Mouse (Mus musculus): ENCODE data around the gene Sytl3. TPM values are rescaled to one million over a fixed set of nuclear protein-coding genes. Genes with fewer than 3 reads are reported as not detected.

Sytl3 gene
- polyA plus RNA-seq, 1 experiment from 2014 or later, result not detected

DNA sequence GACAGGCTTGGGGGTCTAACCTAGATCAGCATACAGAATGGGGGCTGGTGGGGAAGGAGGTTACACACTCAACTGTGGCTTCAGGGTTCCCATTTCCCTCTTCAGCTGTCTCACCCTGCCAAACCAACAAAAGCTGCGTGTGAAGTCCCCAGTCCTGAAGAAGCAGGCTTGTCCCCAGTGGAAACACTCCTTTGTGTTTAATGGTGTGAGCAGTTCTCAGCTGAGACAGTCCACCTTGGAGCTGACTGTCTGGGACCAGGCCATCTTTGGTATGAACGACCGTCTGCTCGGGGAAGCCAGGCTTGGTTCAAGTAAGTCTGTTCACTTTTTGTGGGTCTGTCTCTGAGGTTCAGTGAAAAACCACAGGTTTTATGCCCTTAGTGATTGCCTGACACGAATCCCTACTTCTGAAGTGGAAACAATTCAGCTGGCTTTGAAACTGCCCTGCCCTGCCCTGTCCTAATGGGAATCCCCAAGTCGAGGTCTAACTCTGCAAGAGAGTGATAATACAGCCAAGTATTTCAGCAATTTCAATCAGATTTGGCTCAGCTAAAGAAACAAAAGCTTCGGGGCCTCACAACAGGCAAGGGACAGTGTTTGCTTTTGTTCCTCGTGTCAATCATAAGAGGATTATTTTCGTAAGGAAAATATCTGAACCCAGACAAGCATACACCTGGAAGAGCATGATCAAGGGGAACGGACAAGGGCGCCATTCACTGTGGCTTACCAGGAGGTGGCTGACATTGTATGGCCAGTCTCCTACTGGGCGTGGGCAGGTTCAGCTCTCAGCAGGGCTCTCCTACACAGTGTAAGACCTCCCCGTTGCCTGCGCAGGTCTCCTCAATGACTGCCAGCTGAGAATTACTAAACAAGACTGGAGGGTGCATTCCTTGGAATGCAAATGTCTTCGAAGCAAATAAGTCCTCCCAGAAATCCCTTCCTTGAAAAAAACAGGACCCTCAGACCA, 77.7 kb downstream of the Sytl3 start:
- Histone ChIP-seq H3K4me3 (ENCODE audit: low read depth, low read length) (no peak overlapping the region), H3K36me3 (ENCODE audit: control insufficient read depth, insufficient read depth, low read length) (peaks cover 3% of the 10 kb centered on the region; the same call in 1 of the 2 replicates), H3K9ac (ENCODE audit: low read length) (no peak overlapping the region), H3K4me1 (ENCODE audit: control insufficient read depth, insufficient read depth, low read length) (0 out of 2 replicates have a peak, but pooled peaks cover 5% of the 10 kb centered on the region), H3K4me2 (ENCODE audit: low read depth) (no peak overlapping the region), H3K27me3 (ENCODE audit: control insufficient read depth, insufficient read depth, low read length) (no peaks in the 10 kb centered on the region), H3K9me3 (ENCODE audit: control insufficient read depth, low read length) (no peaks in the 10 kb centered on the region), H3K27ac (ENCODE audit: low read depth, low read length) (no peak overlapping the region)
- 45% methylated on average over 15 of the region's 15 CpGs for WGBS
- no peak for ATAC-seq (ENCODE audit: insufficient read depth, low FRiP score, low TSS enrichment)
- peak; percentile 26 for DNase-seq (ENCODE audit: low spot score)

DNA sequence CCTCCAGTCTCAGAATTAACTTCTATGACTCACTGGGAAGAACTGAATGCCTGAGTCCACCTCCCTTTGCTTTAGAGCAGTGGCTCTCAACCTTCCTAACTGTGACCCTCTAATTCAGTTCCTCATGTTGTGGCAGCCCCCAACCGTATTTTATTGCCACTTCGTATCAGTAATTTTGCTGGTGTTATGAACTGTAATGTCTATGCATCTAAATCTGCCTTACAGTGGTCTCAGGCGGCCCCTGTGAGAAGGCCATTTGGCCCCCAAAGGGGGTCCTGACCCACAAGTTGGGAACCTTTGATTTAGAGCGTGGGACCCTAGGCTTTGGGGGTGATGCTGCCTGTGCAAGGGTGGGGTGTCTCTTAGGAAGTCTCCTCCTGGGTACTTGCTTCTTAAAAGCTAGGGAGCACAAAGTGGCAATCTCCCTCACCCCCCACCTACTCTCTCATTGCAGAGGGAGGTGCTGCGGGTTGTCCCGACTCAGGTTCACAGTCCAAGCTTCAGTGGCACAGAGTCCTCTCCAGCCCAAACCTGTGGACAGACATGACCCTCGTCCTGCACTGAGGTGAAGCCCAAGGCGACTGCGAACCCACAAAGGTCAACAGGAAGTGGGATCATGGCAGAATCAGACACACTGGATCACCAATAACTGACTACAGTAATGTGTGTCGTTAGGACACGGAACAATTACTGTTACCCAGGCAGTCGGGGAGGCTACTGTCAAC, 78.5 kb downstream of the Sytl3 start:
- DNase-seq (ENCODE audit: low spot score) (peak; percentile 6), ATAC-seq (ENCODE audit: insufficient read depth, low FRiP score, low TSS enrichment) (no peak)
- Histone ChIP-seq H3K9ac (ENCODE audit: low read length) (no peak overlapping the region), H3K4me2 (ENCODE audit: low read depth) (no peak overlapping the region), H3K9me3 (ENCODE audit: control insufficient read depth, low read length) (no peaks in the 10 kb centered on the region), H3K4me3 (ENCODE audit: low read depth, low read length) (no peak overlapping the region), H3K4me1 (ENCODE audit: control insufficient read depth, insufficient read depth, low read length) (0 out of 2 replicates have a peak, but pooled peaks cover 5% of the 10 kb centered on the region), H3K27me3 (ENCODE audit: control insufficient read depth, insufficient read depth, low read length) (no peaks in the 10 kb centered on the region), H3K27ac (ENCODE audit: low read depth, low read length) (no peak overlapping the region), H3K36me3 (ENCODE audit: control insufficient read depth, insufficient read depth, low read length) (peaks cover 3% of the 10 kb centered on the region; the same call in 1 of the 2 replicates)
- 76% methylated on average over 12 of the region's 12 CpGs for WGBS

DNA sequence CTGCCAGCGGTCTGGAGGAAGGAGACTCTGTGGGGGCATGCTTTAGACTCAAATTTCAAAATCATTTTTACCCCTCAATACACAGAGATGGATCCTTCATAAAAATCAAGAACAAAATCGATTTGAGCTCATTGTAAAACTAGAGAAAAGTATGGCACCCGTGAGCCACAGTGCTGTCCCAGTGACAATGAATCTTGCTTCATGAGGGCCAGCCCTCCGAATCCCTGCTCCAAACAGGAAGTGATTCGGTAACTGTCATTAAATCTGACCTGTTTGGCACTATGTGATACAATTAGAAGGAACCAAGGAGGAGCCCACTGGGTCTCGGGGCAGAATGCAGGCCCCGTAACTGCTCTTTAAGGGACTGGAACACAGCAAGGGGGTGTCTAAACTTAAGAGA, 79.9 kb downstream of the Sytl3 start:
- Histone ChIP-seq H3K27me3 (ENCODE audit: control insufficient read depth, insufficient read depth, low read length) (no peaks in the 10 kb centered on the region), H3K9me3 (ENCODE audit: control insufficient read depth, low read length) (no peaks in the 10 kb centered on the region), H3K27ac (ENCODE audit: low read depth, low read length) (no peak overlapping the region), H3K4me2 (ENCODE audit: low read depth) (no peak overlapping the region), H3K9ac (ENCODE audit: low read length) (no peak overlapping the region), H3K4me3 (ENCODE audit: low read depth, low read length) (no peak overlapping the region), H3K4me1 (ENCODE audit: control insufficient read depth, insufficient read depth, low read length) (peaks cover 14% of the 10 kb centered on the region; the same call in 1 of the 2 replicates), H3K36me3 (ENCODE audit: control insufficient read depth, insufficient read depth, low read length) (peaks cover 3% of the 10 kb centered on the region; the same call in 1 of the 2 replicates)
- peak; percentile 7 for DNase-seq (ENCODE audit: low spot score)
- 86% methylated on average over 7 of the region's 7 CpGs for WGBS
- ATAC-seq (ENCODE audit: insufficient read depth, low FRiP score, low TSS enrichment), result no peak

DNA sequence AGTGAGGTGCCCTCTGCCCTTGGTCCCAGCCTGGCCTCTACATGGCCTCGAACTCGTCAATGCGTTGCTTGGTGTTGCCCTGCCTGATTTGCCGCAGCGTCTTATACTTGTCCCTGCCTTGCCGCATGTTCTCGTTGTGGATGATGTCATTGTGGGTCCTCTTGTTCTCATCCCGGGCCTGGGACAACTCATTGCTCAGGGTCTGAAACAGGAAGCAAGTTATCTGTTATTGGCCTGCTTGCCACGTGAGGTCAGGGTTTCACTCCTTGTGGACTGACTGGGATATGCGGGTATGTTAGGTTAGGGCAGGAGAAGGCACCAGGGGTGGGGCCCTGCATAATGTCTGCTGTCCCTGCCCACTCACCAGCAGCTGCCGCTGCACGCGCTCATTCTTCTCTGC, 80.4 kb downstream of the Sytl3 start:
- no peaks in the 10 kb centered on the region for H3K9me3 ChIP-seq (ENCODE audit: control insufficient read depth, low read length)
- no peaks in the 10 kb centered on the region for H3K27me3 ChIP-seq (ENCODE audit: control insufficient read depth, insufficient read depth, low read length)
- no peak overlapping the region for H3K4me3 ChIP-seq (ENCODE audit: low read depth, low read length)
- DNase-seq (ENCODE audit: low spot score) (no peak), ATAC-seq (ENCODE audit: insufficient read depth, low FRiP score, low TSS enrichment) (no peak)
- H3K4me2 ChIP-seq (ENCODE audit: low read depth), result no peak overlapping the region
- H3K27ac ChIP-seq (ENCODE audit: low read depth, low read length), result no peak overlapping the region
- peaks cover 14% of the 10 kb centered on the region; the same call in 1 of the 2 replicates for H3K4me1 ChIP-seq (ENCODE audit: control insufficient read depth, insufficient read depth, low read length)
- no peak overlapping the region for H3K9ac ChIP-seq (ENCODE audit: low read length)
- WGBS, result 92% methylated on average over 13 of the region's 13 CpGs
- peaks cover 3% of the 10 kb centered on the region; the same call in 1 of the 2 replicates for H3K36me3 ChIP-seq (ENCODE audit: control insufficient read depth, insufficient read depth, low read length)

DNA sequence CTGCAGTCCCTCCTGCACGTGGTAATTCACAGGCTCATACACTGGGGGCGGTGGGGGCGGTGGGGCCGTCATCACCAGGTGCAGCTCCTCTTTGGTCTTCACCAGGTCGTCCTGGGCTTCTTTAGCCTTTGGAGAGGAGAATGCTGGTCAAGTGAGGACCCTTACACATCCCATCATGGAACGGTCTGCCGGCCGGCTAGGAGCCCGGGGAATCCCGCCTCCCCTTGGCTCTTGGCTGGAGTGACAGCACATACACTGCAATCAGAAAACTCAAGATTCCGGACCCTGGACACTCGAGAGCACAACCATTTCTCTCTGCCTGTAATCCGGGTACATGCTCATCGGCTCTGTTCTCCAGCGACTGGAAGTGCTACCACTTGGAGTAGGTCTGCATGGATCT, 80.9 kb downstream of the Sytl3 start:
- no peaks in the 10 kb centered on the region for H3K27me3 ChIP-seq (ENCODE audit: control insufficient read depth, insufficient read depth, low read length)
- H3K27ac ChIP-seq (ENCODE audit: low read depth, low read length), result no peak overlapping the region
- no peak overlapping the region for H3K9ac ChIP-seq (ENCODE audit: low read length)
- no peak for ATAC-seq (ENCODE audit: insufficient read depth, low FRiP score, low TSS enrichment)
- peaks cover 3% of the 10 kb centered on the region; the same call in 1 of the 2 replicates for H3K36me3 ChIP-seq (ENCODE audit: control insufficient read depth, insufficient read depth, low read length)
- peak; percentile 5 for DNase-seq (ENCODE audit: low spot score)
- peaks cover 18% of the 10 kb centered on the region; the same call in 1 of the 2 replicates for H3K4me1 ChIP-seq (ENCODE audit: control insufficient read depth, insufficient read depth, low read length)
- WGBS, result 92% methylated on average over 15 of the region's 15 CpGs
- no peaks in the 10 kb centered on the region for H3K9me3 ChIP-seq (ENCODE audit: control insufficient read depth, low read length)
- H3K4me2 ChIP-seq (ENCODE audit: low read depth), result no peak overlapping the region
- no peak overlapping the region for H3K4me3 ChIP-seq (ENCODE audit: low read depth, low read length)

DNA sequence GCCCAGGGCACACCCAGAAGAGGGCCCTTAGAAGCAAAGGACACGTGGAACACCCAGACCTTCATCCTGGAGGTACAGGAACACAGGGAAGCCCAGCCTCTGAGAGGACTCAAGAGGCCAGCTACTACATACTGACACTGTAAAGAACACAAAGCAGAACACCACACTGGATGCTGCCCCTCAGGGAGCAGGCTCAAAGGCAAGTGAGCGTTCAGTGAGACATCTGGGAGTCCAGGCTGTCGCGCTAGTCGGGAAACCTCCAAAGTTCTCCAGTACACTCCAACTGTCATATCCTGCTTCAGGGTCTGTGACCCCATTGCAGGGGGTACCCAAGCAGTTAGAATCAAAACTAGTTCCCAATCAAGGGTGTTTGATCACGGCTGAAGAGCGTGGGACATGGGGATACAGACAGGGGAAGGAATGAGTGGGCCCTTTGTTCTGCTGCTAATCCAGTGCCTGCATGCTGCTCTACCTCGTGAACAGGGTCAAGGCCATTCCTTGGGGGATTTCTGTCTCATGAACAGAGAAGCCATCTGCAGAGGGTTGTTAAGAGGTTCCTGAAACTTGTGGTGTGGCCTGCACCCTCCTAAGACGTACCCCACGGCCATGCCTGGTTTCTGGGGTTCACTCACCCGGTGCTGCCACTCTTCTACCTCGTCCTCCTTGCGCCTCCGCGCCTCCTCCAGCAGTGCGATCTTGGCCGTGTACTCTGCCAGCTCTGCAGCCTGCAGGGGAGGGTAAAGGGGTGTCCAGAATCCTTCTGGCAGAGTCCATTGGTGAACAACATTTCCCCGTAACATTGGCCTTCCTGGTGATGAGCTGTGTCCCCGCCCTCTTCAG, 81.7 kb downstream of the Sytl3 start:
- H3K27me3 ChIP-seq (ENCODE audit: control insufficient read depth, insufficient read depth, low read length), result no peaks in the 10 kb centered on the region
- H3K9ac ChIP-seq (ENCODE audit: low read length), result no peak overlapping the region
- peaks cover 18% of the 10 kb centered on the region; the same call in 1 of the 2 replicates for H3K4me1 ChIP-seq (ENCODE audit: control insufficient read depth, insufficient read depth, low read length)
- no peaks in the 10 kb centered on the region for H3K9me3 ChIP-seq (ENCODE audit: control insufficient read depth, low read length)
- H3K27ac ChIP-seq (ENCODE audit: low read depth, low read length), result no peak overlapping the region; the same call in 1 of the 2 replicates
- ATAC-seq (ENCODE audit: insufficient read depth, low FRiP score, low TSS enrichment) (no peak), DNase-seq (ENCODE audit: low spot score) (peak; percentile 19)
- no peak overlapping the region for H3K4me2 ChIP-seq (ENCODE audit: low read depth)
- peaks cover 3% of the 10 kb centered on the region; the same call in 1 of the 2 replicates for H3K36me3 ChIP-seq (ENCODE audit: control insufficient read depth, insufficient read depth, low read length)
- WGBS, result 80% methylated on average over 19 of the region's 19 CpGs
- no peak overlapping the region for H3K4me3 ChIP-seq (ENCODE audit: low read depth, low read length)

DNA sequence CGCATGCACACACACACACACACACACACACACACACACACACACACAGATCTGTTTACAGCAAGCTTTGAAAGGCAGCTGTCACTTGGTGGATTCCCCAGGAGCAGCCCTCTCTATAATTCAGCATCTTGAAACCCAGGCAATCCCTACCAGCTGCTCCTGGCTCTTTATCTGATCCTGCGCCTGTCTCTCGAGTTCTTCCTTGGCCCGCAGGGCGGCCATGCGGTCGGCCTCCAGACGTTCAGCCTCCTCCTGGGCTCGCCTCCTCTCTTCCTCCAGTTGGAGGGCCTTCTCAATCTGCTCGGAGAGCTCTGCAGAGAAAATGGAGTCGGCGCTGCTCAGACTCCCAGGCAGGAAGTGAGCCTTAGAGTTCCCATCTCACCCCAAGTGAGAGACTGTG, 82.4 kb downstream of the Sytl3 start:
- Histone ChIP-seq H3K27me3 (ENCODE audit: control insufficient read depth, insufficient read depth, low read length) (no peaks in the 10 kb centered on the region), H3K4me3 (ENCODE audit: low read depth, low read length) (no peak overlapping the region), H3K9me3 (ENCODE audit: control insufficient read depth, low read length) (no peaks in the 10 kb centered on the region), H3K9ac (ENCODE audit: low read length) (no peak overlapping the region), H3K36me3 (ENCODE audit: control insufficient read depth, insufficient read depth, low read length) (peaks cover 3% of the 10 kb centered on the region; the same call in 1 of the 2 replicates), H3K27ac (ENCODE audit: low read depth, low read length) (no peak overlapping the region), H3K4me1 (ENCODE audit: control insufficient read depth, insufficient read depth, low read length) (peaks cover 18% of the 10 kb centered on the region; the same call in 1 of the 2 replicates), H3K4me2 (ENCODE audit: low read depth) (no peak overlapping the region)
- DNase-seq (ENCODE audit: low spot score) (peak; percentile 4), ATAC-seq (ENCODE audit: insufficient read depth, low FRiP score, low TSS enrichment) (no peak)
- 93% methylated on average over 12 of the region's 12 CpGs for WGBS
